Mouse (Mus musculus) NIH3T3 (cell line): ENCODE results near the gene Rtp4.

ENCODE experiments used
- DNase-seq: peaks from one replicate; pipeline ENCODE4 v3.0.0-alpha.2; 2012; ENCODE audit warnings: low read depth

The Rtp4 gene

GRCm38 (mm10) chr16:23513401-23513800 is 6.7 kb upstream of the Rtp4 start:
- peak; percentile 73 for DNase-seq

GRCm38 (mm10) chr16:23515766-23516165 is 4.3 kb upstream of the Rtp4 start:
- peak; percentile 66 for DNase-seq

GRCm38 (mm10) chr16:23516606-23517005 is 3.5 kb upstream of the Rtp4 start:
- DNase-seq, result no peak

GRCm38 (mm10) chr16:23517230-23517629 is 2.9 kb upstream of the Rtp4 start:
- no peak for DNase-seq

GRCm38 (mm10) chr16:23517754-23518566 is 2.1 kb upstream of the Rtp4 start:
- peak; percentile 31 for DNase-seq

DNA sequence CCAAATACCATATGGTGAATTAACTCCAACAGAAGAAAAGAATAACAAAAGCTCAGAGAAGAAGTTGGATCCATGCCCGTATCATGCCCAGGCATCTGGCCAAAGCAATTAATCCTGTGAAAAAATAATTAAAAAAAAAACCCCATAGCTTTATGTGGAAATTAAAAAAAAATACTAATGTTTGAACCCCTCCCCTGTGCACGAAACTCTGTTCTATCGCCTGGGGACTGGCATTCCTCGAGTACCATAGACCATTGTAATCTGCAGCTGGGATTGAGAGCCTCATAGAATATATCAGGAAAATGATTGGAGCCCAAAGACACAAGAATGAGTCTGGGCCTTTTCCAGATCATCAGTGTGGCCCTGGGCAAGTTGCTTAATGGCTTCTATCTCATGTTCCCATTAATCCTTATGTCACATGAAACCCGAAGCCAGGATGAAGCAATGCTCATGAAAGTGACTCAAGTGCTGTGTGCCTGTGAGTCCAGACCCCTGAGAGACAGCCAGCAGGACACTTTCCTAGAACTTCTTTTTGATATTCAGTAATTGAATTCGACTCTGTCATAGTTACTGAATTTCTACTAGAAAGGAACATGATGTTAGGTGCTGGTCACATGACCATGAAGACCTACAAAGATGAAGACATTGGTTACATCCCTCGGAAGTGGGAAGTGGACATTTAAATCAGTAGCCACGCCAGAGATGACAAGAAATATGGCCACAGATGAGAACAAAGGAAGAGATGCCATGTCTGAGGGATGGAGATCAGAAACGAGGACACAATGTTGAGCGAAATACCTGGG is 1.3 kb upstream of the Rtp4 start:
- DNase-seq, result peak; percentile 58

- DNase-seq, result no peak
These were observed 320 bp upstream of the Rtp4 start for GRCm38 (mm10) chr16:23519771-23520170.

DNA sequence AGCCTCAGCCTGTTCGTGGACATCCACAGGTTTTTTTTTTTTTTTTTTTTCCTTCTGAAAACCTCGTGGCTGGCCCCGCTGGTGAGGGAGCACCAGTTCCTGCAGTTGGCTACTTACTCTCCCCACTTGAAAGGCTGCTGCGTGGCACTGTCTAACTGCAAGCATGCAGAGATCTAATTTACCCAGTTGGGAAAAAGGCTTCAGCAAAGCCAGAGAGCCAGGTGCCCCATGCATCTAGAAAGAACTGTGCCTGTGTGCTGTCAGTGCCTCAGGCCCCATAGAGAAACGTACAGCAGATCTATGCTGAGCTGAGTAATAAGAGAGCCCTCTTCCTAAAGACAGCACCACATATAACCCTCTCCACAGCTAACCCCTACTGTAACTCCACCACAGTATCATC is 1.0 kb downstream of the Rtp4 start:
- peak; percentile 26 for DNase-seq

GRCm38 (mm10) chr16:23522081-23522480 is 2.0 kb downstream of the Rtp4 start:
- no peak for DNase-seq

DNA sequence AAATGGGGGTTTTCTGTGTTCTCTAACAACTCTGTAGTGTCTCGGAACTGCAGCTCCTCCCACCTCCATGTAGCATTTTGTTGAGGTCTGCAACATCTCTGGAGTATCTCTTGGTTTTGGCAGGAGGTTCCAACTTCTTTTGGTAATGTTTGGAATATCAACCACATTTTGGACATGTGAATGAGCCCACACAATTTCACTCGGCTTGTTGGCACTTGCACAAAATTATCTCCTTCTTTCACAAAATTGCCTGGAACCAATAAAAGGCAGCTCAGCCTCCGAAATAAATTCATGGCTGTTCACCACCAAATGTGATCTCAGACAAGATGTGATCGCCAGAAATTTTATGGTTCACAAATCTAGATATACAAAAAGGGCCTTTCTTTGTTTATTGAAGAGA is 9.1 kb downstream of the Rtp4 start:
- DNase-seq, result peak; percentile 26

GRCm38 (mm10) chr16:23533707-23534106 is 13.6 kb downstream of the Rtp4 start:
- no peak for DNase-seq

- DNase-seq, result no peak
These were observed 21.0 kb downstream of the Rtp4 start for GRCm38 (mm10) chr16:23541046-23541445.

DNA sequence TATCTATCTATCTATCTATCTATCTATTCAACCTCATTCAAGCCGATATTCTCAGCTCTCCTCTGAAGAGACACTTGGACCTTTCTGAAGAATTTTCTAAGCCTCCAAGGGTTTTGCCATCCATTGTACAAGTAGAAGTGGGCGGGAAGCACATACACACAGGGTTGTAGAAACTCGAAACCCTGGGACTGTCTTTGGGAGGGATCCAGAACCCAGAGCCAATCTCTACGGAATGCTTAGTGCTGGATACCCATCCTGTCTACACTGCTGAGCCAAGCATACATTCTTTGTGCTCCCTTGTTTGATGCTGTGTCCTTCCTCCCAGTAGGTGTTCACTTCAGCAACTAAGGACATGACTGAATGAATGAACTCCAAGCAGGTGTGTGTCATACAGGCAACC is 22.8 kb downstream of the Rtp4 start:
- DNase-seq, result peak; percentile 54

- DNase-seq, result no peak
These were observed 24.3 kb downstream of the Rtp4 start for GRCm38 (mm10) chr16:23544361-23544760.

DNA sequence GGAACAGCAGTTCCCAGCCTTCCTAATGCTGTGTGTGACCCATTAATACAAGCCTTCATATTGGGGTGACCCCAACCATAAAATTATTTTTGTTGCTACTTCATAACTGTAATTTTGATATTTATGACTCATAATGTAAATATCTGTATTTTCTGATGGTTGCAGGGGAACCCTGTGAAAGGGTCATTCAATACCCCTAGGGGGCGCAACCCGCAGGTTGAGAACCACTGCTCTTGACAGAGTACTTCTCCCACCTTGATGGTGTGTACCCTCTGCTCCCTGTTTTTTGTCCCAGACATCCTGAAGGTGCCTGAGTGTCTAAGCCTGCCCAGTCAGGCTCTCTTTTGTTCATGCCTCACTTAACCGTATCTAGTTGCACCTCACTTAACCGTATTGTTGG is 27.7 kb downstream of the Rtp4 start:
- no peak for DNase-seq

DNA sequence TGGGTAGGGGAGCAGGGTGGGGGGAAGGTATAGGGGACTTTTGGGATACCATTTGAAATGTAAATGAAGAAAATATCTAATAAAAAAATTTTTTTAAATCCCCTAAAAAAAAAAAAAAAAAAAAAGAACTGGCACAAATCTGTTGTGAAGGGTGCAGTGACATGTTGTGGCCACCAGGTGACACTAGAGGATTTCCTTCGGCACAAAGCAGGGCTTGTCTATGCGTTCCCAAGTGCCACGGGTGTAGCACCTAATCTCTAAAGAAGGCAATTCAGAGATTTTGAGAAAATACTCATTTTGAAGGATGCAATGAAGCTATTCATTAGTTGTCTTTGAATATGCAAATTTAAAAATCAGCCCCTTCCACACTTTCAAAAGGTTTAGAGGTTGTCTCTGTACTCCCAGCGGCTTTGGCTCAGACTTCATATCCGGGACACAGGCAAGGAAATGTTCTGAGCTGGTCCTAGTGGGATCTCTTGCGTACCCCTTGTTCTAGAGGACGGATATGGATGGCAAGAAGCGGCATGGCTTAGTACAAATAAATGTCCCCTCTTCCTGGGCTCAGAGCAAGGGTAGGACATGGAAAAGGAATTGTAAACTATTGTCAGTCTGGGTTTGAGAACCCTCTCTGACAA is 30.4 kb downstream of the Rtp4 start:
- DNase-seq, result peak; percentile 85

- DNase-seq, result no peak
These were observed 31.0 kb downstream of the Rtp4 start for GRCm38 (mm10) chr16:23550981-23551582.

- no peak for DNase-seq
These were observed 34.6 kb downstream of the Rtp4 start for GRCm38 (mm10) chr16:23554673-23555072.

DNA sequence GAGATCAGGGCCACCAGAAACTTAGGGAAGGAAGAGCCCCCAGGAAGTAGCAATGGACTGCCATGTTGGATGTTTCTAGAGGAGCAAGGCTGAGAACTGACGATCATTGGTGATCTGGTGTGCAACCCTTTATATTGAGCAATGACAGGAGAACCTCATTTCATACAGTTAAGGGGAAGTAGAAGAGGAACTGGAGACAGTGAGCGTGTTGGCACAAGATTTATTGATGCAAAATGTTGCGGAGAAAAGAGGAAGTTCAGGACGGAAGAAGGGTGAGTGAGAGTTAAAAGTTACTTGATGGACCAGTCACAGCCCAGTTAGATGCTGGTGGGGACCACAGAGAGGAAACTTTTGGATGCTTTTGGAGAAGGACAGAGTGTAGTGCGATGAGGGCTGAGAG is 37.1 kb downstream of the Rtp4 start:
- no peak for DNase-seq

GRCm38 (mm10) chr16:23557669-23558068 is 37.6 kb downstream of the Rtp4 start:
- no peak for DNase-seq

GRCm38 (mm10) chr16:23568369-23568958 is 48.4 kb downstream of the Rtp4 start:
- DNase-seq, result no peak

- DNase-seq, result no peak
These were observed 54.5 kb downstream of the Rtp4 start for GRCm38 (mm10) chr16:23574561-23574960.
